Mouse (Mus musculus): ENCODE data around the gene Slc51a.
"Not testable (repeated sequence)": the region's sequence is repeated elsewhere in the genome, so short reads cannot be mapped to it uniquely, and the experiment has no call there.

Slc51a gene

GRCm38 (mm10) chr16:32509066-32509942 lies 21.6 kb upstream of the Slc51a start:
- no peak for DNase-seq (ENCODE audit: low read depth, low spot score)

DNA sequence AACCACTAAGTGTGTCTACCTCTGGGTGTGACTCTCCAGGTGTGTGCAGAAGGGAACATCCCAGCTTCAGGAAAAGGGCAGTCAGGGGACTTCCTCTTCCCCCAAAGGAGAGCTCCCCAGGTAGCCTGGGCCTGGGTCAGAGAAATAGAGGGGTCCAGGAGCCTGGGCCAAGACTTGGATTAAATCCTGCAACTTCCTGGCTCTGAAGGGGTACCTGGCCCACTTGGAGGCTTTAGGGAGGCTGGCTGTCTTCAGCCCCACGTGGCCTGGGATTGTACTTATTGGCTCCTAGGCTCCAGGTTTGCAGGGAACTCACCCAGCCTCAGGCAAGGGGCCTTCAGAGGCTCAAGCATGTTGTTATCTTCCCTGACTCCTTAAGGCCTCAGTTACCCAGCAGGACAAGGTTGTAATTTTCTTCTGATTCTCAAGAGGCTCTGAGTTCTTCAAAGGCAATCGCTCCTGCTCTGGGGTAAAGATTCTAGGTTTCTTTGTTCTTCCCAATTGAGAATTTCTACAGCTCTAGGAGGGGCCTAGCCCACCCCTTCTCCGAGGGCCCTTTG lies 20.9 kb upstream of the Slc51a start:
- DNase-seq (ENCODE audit: low read depth, low spot score) = no peak

DNA sequence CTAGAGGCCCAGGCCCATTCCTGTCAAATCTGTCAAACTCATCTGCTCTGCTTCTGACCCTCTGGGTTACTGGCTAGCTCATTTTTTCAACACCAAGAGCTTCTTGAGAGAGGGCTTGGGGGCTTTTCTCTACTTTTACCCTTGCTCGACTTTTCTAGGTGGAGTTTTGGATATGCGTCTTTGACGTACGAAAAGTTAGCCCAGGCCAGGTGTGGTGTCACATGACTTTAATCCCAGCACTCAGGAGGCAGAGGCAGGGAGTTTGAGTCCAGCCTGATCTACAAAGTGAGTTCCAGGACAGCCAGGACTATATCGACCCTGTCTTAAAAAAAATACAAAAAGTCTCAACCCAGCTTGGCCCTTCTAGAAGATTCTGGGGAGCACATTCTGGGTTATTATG lies 20.4 kb upstream of the Slc51a start:
- DNase-seq (ENCODE audit: low read depth, low spot score) = no peak

GRCm38 (mm10) chr16:32507407-32507806 lies 19.7 kb upstream of the Slc51a start:
- DNase-seq (ENCODE audit: low read depth, low spot score) = peak; percentile 80

DNA sequence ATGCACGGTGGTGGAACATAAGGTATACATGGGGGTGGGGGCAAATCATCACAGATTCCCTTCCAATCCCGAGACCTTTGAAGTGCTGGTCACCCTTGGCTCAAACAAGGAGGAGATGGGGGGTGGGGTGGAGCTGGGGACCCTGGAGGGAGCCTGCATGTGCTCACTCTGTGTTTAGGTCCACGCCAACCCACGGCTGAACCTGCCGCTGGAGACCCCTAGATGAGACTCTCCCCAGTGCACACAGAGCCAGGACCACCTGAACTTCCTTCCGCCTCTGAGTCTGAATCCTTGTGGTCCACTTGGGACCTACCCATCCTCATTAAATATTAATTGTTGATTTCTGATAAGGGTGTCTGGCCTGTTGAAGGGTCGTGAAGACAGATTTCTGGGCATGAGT lies 19.2 kb upstream of the Slc51a start:
- DNase-seq (ENCODE audit: low read depth, low spot score) = no peak

DNA sequence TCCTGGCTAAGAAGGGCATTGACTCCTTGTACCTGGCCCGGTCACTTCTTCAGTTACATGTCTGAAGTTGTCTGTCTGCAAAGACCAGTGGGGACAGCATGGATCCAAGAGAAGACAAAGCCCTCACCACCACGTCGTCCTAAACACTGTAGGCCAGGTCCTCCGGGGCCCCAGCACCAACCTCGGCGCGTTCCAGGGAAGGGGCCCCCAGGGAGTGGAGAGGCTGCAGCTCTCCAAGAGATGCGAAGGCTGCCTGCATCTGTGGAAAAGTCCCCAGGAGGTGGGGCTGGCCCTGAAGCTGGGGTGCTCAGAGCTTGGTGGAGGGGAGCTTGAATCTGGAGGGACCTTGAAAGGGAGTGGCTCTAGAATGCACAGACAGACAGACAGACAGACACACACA lies 18.6 kb upstream of the Slc51a start:
- DNase-seq (ENCODE audit: low read depth, low spot score) = no peak

- no peak for DNase-seq (ENCODE audit: low read depth, low spot score)
Measured at GRCm38 (mm10) chr16:32503633-32504032, 16.0 kb upstream of the Slc51a start.

- no peak for DNase-seq (ENCODE audit: low read depth, low spot score)
Measured at GRCm38 (mm10) chr16:32502621-32503335, 15.1 kb upstream of the Slc51a start.

DNA sequence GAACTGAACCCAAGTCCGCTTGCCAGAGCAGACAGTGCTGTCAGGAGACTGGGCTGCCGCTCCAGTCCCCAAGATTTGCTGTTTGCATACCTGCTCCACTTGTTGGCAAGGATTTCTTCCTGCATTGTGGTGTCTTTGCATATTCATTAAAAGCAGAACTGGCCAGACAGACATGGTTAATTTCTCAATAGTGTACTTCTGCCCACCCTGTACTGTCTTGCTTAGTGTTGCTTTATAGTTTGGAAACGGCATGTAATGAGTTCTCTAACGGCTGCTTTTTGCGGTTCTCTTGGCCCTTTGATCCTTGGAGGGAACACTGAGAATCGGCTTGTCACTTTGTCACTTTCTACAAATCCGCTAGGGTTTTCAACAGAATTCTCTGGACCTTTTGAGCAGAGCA lies 13.8 kb upstream of the Slc51a start:
- no peak for DNase-seq (ENCODE audit: low read depth, low spot score)

DNA sequence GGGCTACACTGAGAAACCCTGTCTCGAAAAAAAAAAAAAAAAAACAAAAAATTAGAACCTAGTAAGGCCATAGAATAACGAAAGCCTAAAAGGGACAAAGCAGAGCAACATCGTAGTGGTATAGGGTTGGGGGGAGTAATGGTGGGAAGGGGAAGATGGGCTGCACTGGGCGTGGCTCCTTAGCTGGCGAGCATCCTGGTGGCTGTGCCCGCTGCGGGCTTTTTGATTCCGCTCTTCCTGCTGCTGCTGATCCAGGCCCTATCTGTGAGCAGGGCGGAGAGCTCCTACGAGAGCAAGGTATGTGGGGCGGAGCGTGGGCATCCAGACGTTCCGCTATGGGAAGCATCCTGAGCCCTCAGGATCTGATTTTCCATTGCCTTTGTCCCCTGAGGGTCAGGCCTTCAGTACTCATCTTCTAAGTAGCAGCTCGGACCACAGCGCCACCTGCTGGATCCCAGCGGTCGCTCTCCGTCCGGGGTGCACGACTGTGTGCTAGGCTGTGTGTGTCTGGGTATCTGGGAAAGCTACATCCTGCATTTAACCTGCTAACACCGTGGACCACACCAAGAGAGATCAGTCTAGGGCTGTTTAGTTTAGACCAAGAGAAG lies 11.9 kb upstream of the Slc51a start:
- DNase-seq (ENCODE audit: low read depth, low spot score) = peak; percentile 87

DNA sequence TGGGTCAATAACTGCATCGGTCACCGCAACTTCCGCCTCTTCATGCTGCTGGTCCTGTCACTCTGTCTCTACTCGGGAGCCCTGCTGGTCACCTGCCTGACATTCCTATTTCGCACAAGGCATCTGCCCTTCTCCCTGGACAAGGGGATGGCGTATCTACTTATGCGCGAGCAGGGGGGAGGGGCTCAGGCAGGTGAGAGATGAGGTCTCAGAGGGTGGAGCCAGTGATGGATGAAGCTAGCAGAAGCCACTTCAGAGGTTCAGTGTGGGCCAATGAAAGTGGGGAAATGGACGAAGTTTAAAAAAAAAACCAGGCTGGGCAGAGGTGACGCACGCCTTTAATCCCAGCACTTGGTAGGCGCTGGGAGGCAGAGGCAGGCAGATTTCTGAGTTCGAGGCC lies 11.3 kb upstream of the Slc51a start:
- no peak for DNase-seq (ENCODE audit: low read depth, low spot score)

GRCm38 (mm10) chr16:32495965-32496364 lies 8.3 kb upstream of the Slc51a start, which contains the start of gene Zdhhc19:
TSS of gene Zdhhc19 (plus strand) at chr16:32496265.
- DNase-seq (ENCODE audit: low read depth, low spot score) = no peak

DNA sequence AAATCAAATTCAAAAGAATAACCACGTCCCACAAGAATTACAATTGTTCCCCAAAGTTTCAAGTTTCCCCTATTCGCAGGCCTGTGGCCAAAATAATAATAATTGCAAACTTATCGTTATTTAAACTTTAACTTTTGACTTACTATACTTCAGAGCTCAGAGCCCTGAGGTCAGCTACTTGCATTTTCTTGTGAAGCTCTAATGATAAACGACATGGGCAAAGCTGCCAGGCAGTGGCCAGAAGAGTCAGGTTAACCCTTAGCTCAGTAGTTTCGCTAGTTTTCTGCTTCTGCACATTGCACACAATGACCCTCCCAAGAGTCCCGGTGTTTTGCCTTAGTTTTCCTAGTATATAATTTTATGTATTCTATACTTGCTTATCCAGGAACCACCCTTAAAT lies 6.7 kb upstream of the Slc51a start:
- DNase-seq (ENCODE audit: low read depth, low spot score) = not testable (repeated sequence)

DNA sequence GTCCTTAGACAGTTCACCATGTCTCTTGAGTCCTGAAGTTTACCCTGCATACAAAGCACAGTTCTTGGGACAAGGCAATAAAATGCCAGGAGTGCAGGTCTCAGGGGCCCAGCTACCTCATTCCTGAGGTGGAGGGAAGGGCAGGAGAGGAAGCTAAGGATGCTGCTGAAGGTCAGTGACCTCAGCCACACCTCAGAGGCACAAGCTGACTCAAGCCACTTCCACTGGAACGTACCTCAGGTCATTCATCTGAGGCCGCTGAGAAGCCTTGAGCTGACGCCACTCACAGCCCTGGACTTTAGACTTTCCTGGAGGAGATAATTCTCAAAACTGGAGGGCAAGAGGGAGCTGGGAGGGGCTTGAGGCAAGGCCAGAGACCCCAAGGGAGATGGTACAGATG lies 1.3 kb upstream of the Slc51a start:
- DNase-seq (ENCODE audit: low read depth, low spot score) = no peak

DNA sequence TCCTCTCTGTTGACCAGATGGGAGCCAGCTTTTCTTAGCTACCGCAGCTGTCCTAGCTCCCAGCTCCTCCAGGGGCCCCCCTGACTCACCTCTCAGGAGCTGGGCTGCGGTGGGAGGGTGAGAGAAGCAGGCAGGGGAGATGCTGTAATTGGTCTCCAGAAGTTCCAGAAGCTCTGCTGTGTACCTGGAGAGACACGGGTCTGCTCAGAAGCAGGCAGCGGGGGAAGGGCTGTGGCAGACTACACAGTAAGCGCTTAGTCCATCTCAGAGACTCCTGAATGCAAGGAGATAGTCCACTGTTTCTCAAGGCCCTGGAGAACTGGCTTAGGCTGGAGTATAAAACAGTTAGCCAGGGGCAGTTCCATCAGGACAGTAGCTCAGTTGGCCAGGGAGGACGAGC lies 1.6 kb downstream of the Slc51a start:
- DNase-seq (ENCODE audit: low read depth, low spot score) = no peak

DNA sequence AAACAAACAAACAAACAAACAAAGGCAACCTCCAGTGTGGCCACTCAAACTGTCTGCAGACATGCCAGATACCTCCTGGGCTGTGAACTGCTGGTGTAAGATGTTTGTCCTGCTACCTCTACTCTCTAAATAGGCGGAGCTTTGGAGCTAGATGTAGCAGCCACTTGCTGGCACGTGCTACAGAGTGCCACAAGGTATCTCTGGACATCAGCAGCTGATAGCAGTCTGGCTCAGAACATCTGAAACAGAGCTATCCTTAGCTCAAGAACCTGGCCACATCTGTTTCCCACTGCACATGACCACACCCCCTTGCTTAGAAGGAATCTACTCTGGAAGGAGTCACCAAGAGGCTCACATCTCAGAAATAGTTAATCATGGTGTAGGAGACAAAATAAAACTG lies 2.5 kb downstream of the Slc51a start:
- no peak for DNase-seq (ENCODE audit: low read depth, low spot score)

GRCm38 (mm10) chr16:32484431-32484871 lies 3.2 kb downstream of the Slc51a start:
- no peak for DNase-seq (ENCODE audit: low read depth, low spot score)

DNA sequence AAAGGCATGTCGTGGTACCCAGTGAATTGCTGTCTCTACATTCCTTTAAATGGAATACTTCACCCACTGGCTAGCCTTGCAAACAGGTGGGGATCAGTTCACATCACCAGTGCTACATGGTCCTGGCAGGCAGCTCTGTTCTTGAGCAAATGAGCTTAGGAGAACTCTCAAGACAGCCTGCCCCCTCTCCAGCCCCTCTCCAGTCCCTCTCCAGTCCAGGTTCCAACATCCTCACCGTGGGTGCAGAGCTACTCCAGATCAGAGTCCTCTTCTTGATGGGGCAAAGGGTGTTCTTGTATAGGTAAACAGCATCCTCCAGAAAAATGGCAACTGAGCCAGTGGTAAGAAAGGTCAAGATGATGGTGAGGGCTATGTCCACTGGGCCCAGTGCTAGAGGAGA lies 8.3 kb downstream of the Slc51a start:
- no peak for DNase-seq (ENCODE audit: low read depth, low spot score)

- DNase-seq (ENCODE audit: low read depth, low spot score) = no peak
Measured at GRCm38 (mm10) chr16:32477315-32477714, 10.4 kb downstream of the Slc51a start.

- no peak for DNase-seq (ENCODE audit: low read depth, low spot score)
Measured at GRCm38 (mm10) chr16:32472276-32473015, 15.2 kb downstream of the Slc51a start.

GRCm38 (mm10) chr16:32469404-32470105 lies 18.1 kb downstream of the Slc51a start:
- no peak for DNase-seq (ENCODE audit: low read depth, low spot score)
